Mouse (Mus musculus): ENCODE data around the gene Sbk3.

Sbk3 gene

DNA sequence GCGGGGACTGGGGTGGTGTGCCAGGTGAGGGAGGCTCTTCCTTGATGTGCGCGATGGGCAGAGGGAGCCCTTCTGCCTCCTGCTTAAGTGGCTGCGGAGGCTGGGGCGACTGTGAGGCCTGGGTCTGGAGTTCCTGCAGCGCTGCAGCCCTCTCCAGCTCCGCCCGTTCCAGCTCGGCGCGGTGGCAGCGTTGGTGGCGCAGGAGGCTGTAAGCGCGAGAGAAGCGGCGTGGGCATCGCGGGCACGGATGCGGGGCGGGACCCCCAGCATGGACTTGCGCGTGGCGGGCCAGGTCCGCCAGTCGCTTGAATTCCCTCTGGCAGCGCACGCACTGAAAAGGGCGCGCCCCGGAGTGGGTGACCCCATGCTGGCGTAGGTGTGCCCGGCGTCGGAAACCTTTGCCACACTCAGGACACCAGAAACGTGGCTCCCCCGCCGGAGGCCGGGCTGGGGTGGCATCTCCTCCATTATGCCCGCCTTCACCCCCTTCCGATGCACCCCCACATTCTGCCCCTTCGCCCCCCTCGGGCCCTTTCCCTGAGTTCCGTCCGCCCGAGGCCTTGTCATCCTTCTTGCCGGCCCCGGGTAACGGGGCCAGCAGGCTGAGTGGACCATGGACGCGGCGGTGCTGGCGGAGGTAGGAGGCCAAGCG, 22.5 kb upstream of the Sbk3 start:
- no peak for DNase-seq (ENCODE audit: low spot score in 2 of 2)

DNA sequence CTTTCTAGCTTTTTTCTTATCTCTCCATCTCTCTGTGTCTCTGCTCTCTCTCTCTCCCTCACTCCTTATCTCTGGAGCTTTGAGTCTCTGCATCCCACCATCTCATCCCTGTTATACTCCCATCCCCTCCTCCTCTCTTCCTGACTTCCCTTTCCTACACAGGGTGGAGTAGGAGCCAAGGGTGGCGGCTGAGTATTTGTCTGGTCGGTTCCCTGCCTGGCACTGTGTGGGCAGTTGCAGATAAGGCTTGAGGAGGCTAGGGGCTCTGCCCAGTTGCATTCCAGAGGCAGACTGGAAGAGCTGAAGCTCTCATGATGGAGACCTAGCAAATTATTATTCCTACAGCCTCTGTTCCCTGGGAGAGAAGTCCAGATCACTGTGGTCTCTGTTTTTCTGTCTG, 17.3 kb upstream of the Sbk3 start:
- no peak for DNase-seq (ENCODE audit: low spot score in 2 of 2)

DNA sequence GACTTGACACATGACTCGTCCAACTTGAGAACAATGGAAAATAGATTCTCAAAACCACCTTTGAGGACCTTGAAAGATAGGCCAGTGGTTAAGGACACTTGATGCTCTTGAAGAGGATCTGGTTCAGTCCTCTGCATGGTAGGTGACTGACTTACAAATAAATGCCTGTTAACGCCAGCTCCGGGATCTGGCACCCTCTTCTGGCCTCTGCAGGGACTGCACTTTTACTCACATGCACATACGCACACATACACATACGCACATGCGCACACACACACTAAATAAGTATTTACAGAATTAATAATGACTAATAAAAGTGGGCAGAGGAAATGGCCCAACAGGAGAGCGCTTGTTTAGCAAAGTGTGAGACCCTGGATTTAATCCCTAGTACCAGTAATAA, 5.9 kb upstream of the Sbk3 start:
- no peak for DNase-seq (ENCODE audit: low spot score in 2 of 2)

DNA sequence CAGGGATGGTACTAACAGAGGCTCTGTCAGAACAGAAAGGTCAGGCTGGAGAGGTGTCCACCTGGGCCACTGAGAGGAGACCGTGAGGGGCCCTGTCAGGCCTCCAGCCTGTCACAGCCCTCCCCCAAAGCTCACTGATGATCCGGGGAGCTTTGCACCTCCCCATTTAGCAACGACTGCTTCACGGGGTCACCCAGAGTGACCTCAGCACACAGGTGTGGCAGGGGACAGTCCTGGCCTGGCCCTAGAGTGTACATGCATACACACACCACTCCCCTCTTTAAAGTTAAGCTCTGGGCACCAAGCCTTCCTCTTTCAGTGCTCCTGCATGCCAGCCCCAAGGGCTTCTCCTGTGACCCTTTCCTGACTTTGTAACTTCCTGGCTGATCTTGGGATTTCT, 4.5 kb upstream of the Sbk3 start:
- no peak for DNase-seq (ENCODE audit: low spot score in 2 of 2)

GRCm38 (mm10) chr7:4972321-4973047, 1.5 kb upstream of the Sbk3 start:
- DNase-seq (ENCODE audit: low spot score in 2 of 2) = no peak

DNA sequence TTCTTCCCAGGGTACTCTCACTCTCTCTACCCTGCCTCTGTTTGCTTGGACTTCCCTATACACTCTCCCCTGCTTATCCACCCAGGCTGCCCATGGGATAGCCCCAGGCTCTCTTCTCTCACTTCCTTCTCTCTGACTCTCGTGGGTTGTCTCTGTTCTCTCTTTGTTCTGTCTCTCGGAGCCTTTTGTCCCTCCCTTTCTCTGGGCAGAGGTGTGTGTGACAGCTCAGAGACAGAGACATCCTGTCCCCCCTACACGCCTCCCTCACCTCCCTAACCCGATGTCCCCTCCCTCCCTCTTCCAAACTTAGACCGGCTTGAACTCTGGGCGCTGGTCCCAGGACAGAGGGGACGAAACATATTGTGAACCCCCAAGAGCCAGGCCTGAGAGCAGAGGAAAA, 742 bp upstream of the Sbk3 start:
- DNase-seq (ENCODE audit: low spot score in 2 of 2) = no peak

- no peak for DNase-seq (ENCODE audit: low spot score in 2 of 2)
Measured at GRCm38 (mm10) chr7:4964988-4965387, 6.0 kb downstream of the Sbk3 start.

DNA sequence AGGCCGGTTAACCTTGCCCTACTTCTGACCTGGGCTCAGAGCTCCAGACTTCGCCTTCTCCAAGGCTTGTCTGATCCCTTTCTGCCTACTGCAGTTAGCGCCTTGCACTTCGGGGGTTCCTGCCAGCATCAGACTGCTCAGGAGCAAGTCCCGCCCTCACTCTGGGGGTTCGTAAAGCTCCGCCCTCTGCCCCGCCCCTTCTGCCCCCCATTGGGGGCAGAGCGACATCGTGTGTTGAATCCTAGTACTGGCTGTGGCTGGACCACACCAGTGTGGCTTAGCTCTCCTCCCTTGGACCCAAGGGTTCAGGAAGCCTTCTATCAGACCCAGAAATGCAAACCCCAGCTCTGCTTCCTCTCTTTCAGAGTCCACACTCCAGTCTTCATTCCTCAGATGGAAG, 6.7 kb downstream of the Sbk3 start, which contains the start of gene Sbk2:
Gene Sbk2, minus strand, starts transcription at position 135 of the 400 bp plus-strand sequence.
- peak; percentile 78 to 85 for DNase-seq (ENCODE audit: low spot score in 2 of 2)

DNA sequence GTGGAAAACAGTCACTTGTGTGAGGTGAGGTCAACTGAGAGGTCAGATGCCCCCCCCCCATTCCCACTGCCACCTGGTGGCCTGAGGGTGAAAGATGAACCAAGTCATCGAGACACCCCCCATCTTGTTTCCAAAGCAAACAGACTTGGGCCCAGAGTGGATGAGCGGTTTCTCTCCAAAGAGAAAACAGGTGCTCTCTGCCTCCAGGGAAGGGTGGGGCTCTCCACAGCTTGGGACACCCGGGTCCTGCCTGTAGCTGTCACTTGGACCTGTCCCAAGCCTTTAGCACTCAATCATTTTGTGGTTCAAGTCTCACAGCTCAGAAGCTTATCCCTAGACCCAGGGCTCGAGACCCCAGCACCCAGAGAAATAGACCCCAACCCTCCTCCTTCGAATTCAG, 7.4 kb downstream of the Sbk3 start:
- no peak for DNase-seq (ENCODE audit: low spot score in 2 of 2)

GRCm38 (mm10) chr7:4957361-4957760, 13.6 kb downstream of the Sbk3 start:
- DNase-seq (ENCODE audit: low spot score in 2 of 2) = no peak

- DNase-seq (ENCODE audit: low spot score in 2 of 2) = no peak
Measured at GRCm38 (mm10) chr7:4953815-4954445, 17.0 kb downstream of the Sbk3 start.

DNA sequence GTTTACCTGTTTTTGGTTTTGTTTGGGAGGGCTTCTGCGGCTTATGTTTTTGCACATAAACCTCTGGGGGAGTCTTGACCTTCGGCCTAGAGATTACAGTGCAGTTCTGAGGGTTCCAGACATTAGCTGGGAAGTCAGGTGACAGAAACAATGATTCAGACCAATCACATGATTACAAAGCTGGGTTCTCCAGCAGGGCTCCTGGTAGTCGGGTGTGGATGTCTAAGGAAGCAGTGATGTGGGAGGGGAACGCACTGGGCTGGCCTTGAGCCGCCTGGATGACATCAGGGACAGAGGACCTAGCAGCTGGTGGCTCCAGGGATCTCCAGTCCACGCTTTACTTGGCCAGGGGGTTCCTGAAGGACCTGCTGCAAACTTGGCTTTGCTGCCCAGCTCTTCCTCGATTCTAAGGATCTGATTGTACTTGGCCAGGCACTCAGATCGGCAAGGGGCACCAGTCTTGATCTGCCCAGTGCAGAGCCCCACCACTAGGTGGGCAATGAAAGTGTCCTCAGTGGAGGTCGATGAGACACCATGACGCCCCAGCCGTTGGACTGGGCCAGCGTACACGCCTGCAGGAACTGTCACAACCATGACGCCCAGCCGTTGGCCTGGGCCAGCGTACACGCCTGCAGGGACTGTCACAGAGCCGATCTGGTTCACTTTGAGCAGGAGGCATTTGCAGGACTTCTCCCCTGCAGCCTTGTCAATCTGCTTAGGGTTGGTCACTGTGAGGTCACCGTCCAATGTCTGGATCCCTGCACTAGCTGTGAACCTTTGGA, 20.2 kb downstream of the Sbk3 start:
- DNase-seq (ENCODE audit: low spot score in 2 of 2) = no peak

GRCm38 (mm10) chr7:4948386-4948785, 22.6 kb downstream of the Sbk3 start:
- peak; percentile 33 to 49 for DNase-seq (ENCODE audit: low spot score in 2 of 2)

GRCm38 (mm10) chr7:4947855-4948254, 23.1 kb downstream of the Sbk3 start:
- no peak for DNase-seq (ENCODE audit: low spot score in 2 of 2)

DNA sequence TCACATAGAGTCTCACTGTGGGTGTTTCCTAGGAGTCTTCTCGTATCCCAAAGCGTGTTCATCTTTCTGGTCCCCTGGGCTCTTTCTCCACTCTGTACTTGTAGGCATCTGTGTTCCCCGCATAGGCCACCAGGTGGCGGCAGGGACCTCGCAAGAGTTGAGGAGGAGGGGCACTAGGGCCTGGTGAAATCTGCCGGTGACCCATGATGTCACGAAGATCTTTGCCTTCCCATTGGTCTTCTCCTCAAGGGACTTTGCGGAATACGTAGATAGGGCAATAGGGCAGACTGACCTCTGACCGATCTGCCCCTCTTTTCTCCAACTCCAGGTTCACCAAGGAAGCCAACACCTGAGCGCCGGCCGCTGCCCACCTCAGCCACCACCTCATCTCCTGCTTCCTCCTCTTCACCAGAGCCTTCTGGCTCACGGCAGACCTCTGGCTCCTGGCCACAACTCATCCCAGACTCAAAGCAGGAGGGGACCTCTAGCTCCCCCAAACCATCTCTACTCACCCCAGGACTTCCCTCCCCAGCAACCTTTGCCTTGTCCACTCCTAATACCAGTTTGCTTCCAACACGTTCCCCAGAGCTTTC, 27.6 kb downstream of the Sbk3 start:
- peak; percentile 97 to 98 for DNase-seq (ENCODE audit: low spot score in 2 of 2)

- no peak for DNase-seq (ENCODE audit: low spot score in 2 of 2)
Measured at GRCm38 (mm10) chr7:4942673-4943072, 28.3 kb downstream of the Sbk3 start.

DNA sequence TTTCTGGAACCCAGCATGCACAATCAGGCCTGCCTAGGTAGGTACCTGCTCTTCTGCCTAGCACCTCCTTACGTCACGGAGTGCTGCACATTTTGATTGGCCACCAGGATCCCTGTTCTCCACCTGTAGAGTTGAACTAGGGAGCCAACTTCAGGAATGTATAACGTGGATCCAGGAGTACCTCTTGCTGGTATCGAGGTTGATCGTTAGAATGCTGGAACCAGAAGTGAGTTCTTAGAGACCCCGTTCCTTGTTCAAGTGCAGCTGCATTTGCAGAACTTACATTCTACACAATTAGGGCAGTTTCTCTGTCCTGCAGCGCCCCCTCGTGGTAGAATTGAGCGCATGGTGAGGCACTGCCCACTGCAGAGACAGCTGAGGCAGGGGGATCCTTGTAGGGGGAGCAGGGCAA, 30.9 kb downstream of the Sbk3 start:
- DNase-seq (ENCODE audit: low spot score in 2 of 2) = peak; percentile 85 to 89

DNA sequence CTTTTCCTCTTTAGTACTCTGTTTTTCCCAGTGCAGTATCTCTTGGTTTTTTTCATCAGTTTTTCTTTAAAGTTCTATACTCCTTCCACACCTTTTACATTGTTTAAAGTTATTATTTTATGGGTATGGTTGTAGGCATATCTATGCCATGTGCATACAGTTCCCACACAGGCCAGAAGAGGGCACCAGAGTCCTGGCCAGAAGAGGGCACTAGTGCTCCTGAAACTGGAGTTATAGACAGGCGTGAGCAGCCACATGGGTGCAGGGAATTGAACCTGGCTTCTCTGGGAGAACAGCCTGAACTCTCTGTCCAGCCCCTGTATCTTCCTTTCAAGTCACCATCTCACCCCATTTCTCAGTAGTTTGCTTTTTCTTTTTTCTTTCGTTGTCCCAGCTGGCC, 32.5 kb downstream of the Sbk3 start:
- peak; percentile 64 to 80 for DNase-seq (ENCODE audit: low spot score in 2 of 2)

GRCm38 (mm10) chr7:4937392-4937791, 33.6 kb downstream of the Sbk3 start:
- DNase-seq (ENCODE audit: low spot score in 2 of 2) = no peak

DNA sequence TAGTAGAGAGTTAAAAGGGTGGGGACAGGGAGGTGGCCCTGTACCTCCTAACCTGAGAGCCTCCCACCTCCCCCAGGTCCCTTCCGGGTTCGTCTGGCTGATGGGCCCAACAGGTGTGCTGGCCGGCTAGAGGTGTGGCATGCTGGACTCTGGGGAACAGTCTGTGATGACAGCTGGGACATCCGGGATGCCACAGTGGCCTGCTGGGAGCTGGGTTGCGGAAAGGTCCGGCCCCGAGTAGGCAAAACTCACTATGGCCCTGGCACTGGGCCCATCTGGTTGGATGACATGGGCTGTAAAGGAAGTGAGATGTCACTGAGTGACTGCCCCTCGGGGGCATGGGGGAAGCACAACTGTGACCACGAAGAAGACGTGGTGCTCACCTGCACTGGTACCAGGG, 34.1 kb downstream of the Sbk3 start:
- no peak for DNase-seq (ENCODE audit: low spot score in 2 of 2)

GRCm38 (mm10) chr7:4934160-4934914, 36.6 kb downstream of the Sbk3 start:
- no peak for DNase-seq (ENCODE audit: low spot score in 2 of 2)

Measured in natural killer cell, adult 2 months (primary cell).